Mouse (Mus musculus) heart, embryonic 14.5 days (tissue): Measurements from ENCODE around the gene Scarb1. TPM values are rescaled to one million over a fixed set of nuclear protein-coding genes. Genes with fewer than 3 reads are reported as not detected.

Experiments
- ATAC-seq: fragments of 200-750 bp; cut with Nextera tagmentation; 2 replicates; pipeline ENCODE4 v1.8.0; 2017; ENCODE audit warnings: low read depth, moderate TSS enrichment; ENCODE audit not compliant: insufficient number of reproducible peaks, insufficient read depth, low FRiP score
- H3K27ac ChIP-seq, 2 experiments: fragments of 200-500 bp in 1 of 2; fragments of 300-500 bp in 1 of 2; sonication (generic) in 1 of 2; replicated peaks in 1 of 2; 2 replicates each; pipeline ENCODE4 v1.5.1; 2012 to 2014; ENCODE audit warnings: low read depth in 2 of 2, low read length in 2 of 2, control low read depth in 1 of 2, mild to moderate bottlenecking in 1 of 2, mixed read lengths in 1 of 2; ENCODE audit not compliant: control insufficient read depth in 1 of 2, insufficient read depth in 1 of 2
- H3K27me3 ChIP-seq: fragments of 300-500 bp; sonication (generic); 2 replicates; pipeline ENCODE4 v1.6.1; 2014; ENCODE audit warnings: mild to moderate bottlenecking, low read length, control low read depth; ENCODE audit not compliant: control insufficient read depth, insufficient read depth
- H3K36me3 ChIP-seq: fragments of 300-500 bp; sonication (generic); 2 replicates; pipeline ENCODE4 v1.6.1; 2014; ENCODE audit warnings: mild to moderate bottlenecking, control low read depth, low read length, mixed read lengths; ENCODE audit not compliant: control insufficient read depth, insufficient read depth
- H3K4me1 ChIP-seq, 2 experiments: fragments of 200-500 bp in 1 of 2; fragments of 300-500 bp in 1 of 2; sonication (generic) in 1 of 2; 2 replicates each; pipeline ENCODE4 v1.6.1; 2012 to 2014; ENCODE audit warnings: low read length in 2 of 2, control low read depth in 1 of 2, mixed read lengths in 1 of 2; ENCODE audit not compliant: control insufficient read depth in 2 of 2, insufficient read depth in 2 of 2
- H3K4me2 ChIP-seq: fragments of 300-500 bp; sonication (generic); 2 replicates; pipeline ENCODE4 v1.6.1; 2014; ENCODE audit warnings: mild to moderate bottlenecking, low read length
- H3K4me3 ChIP-seq, 2 experiments: fragments of 200-500 bp in 1 of 2; fragments of 300-500 bp in 1 of 2; sonication (generic) in 1 of 2; 2 replicates each; pipeline ENCODE4 v1.5.1; 2012 to 2014; ENCODE audit warnings: low read length in 2 of 2, mild to moderate bottlenecking in 2 of 2, control low read depth in 1 of 2, low read depth in 1 of 2, moderate library complexity in 1 of 2; ENCODE audit not compliant: control insufficient read depth in 1 of 2, insufficient read depth in 1 of 2
- H3K9ac ChIP-seq: fragments of 300-500 bp; sonication (generic); 2 replicates; pipeline ENCODE4 v1.6.1; 2014; ENCODE audit warnings: mild to moderate bottlenecking, low read length
- H3K9me3 ChIP-seq: fragments of 300-500 bp; sonication (generic); 2 replicates; pipeline ENCODE4 v1.6.1; 2016; ENCODE audit warnings: low read length, control low read depth; ENCODE audit not compliant: control insufficient read depth
- WGBS: fragments of 180-500 bp; shearing (Covaris S2); extraction: QIAGEN DNeasy Blood & Tissue Kit; methylation state at CpG from one replicate; pipeline ENCODE4 v1.1.7; 2014; 5-methylcytosine and 5-hydroxymethylcytosine counted together
- polyA plus RNA-seq: library from polyadenylated mRNA; unstranded; fragments of >200 nt; fragmentation: Nextera tagmentation; extraction: Ambion mirVana; gene quantifications from 2 replicates; pipeline ENCODE4 v1.2.1, GENCODE M21; 2014

Gene Scarb1
- polyA plus RNA-seq, 1 experiment from 2014 or later = 61.6 TPM

DNA sequence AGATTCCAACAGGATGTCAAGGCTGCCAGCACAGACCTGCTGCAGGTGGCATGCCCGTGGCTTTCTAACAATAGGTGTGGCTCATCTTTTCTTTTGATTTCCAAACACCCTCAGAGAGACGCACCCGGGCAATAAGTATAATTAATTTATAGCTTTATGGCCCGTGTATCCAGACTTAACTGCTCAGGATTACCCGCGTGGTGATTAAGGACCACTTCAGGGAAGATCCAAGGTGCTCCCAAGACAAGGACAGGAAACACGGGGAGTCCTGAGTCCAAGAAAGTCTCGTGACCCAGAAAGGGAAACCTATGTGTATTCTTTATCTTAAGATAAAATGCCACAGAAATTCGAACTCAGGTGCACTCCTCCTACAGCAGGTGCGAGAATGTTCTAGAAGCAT, 49.5 kb downstream of the Scarb1 start:
- no peak overlapping the region for H3K9ac ChIP-seq
- 0 out of 2 replicates have a peak, but pooled peaks cover 3% of the 10 kb centered on the region for H3K9me3 ChIP-seq
- peaks cover 71% of the 10 kb centered on the region for H3K36me3 ChIP-seq
- no peaks in the 10 kb centered on the region for H3K27me3 ChIP-seq
- no peak overlapping the region for H3K4me3 ChIP-seq
- H3K27ac ChIP-seq = no peak overlapping the region
- no peaks in the 10 kb centered on the region for H3K4me1 ChIP-seq
- H3K4me2 ChIP-seq = no peak overlapping the region
- ATAC-seq = no peak
- WGBS = 84% methylated on average over 10 of the region's 10 CpGs

DNA sequence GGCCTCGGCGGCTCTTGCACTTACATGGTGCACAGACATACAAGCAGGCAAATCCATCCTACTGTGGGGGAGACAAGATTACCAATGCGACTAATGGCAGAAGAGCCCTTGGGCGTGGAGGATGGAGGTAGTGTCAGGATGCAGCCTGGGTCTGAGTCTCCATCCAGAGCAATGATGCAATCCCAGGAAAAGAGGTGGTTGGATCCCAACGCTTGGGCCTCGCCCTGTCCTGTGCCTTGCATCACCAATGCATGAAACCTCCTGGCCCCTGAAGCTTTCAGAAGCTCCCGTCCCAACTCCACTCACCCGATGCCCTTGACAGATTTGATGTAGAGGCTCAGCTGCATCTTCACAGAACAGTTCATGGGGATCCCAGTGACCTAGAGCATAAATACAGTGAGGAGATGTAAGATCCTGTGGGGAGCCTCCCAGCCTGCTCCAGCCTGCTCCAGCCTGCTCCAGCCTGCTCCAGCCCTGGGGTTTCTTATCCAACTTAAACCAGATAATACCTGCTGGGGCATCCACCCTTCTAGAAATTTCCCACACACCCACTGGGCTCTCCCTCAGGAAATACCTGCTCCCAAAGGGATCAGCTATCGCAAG, 53.7 kb downstream of the Scarb1 start:
- H3K4me1 ChIP-seq = peaks cover 3 to 10% of the 10 kb centered on the region in 2 experiments; a peak in 2 of 4 replicates
- H3K4me2 ChIP-seq = no peak overlapping the region
- WGBS = 92% methylated on average over 9 of the region's 9 CpGs
- H3K36me3 ChIP-seq = peaks cover 49% of the 10 kb centered on the region
- no peak overlapping the region for H3K27ac ChIP-seq
- H3K27me3 ChIP-seq = no peaks in the 10 kb centered on the region
- ATAC-seq = no peak
- H3K9me3 ChIP-seq = no peaks in the 10 kb centered on the region
- no peak overlapping the region for H3K9ac ChIP-seq
- H3K4me3 ChIP-seq = no peak overlapping the region

GRCm38 (mm10) chr5:125286090-125286489, 54.8 kb downstream of the Scarb1 start:
- 87% methylated on average over 11 of the region's 11 CpGs for WGBS
- no peak overlapping the region for H3K27ac ChIP-seq
- peaks cover 43% of the 10 kb centered on the region for H3K36me3 ChIP-seq

DNA sequence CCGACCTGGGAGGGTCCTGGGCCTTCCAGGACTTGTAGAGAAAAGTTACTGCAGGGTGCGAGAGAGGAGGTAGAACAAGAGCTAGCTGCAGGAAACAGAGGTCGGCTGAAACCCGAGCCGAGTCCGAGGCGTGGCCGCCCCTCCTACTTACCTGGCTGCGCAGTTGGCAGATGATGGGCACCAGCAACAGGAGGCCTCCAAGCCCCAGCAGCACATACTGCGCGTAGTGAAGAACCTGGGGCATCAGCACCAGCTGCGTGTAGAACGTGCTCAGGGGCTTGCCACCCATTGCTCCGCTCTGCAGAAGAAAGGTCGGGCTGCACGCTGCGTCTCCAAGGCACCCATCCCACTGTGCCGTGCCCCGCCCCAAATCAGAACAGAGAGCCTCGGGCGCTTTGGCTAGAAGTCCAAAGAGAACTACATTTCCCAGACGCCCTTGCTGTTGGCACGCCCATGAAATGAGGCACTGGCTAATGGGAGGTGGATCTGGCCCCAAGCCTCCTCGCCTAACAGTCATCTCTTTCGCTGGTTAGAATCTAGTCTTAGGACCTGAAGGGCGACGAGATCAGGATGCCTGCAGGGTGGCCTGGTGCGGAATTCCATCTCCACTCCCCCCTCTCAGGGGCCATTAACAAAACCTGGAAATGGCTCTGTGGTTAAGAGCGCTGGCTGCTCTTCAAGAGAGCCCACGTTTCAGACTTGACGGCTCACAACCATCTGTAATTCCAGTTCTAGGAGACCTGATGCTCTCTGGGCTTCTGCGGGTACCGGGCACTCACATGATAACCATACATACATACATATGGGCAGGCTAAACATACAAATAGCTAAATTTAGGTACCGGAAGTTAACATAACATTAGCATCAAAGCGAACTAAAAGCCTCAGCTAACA, 56.9 kb downstream of the Scarb1 start:
- peak; percentile 51 for ATAC-seq
- Histone ChIP-seq H3K27me3 (no peaks in the 10 kb centered on the region), H3K4me1 (peaks cover 3 to 27% of the 10 kb centered on the region in 2 experiments; a peak in 2 of 4 replicates), H3K4me2 (peak overlapping the region; percentile 67), H3K4me3 (peak overlapping the region; percentile 28 to 36), H3K9ac (peak overlapping the region; percentile 54), H3K36me3 (peaks cover 40% of the 10 kb centered on the region), H3K9me3 (no peaks in the 10 kb centered on the region), H3K27ac (peak overlapping the region in 1 of 2 experiments; percentile 60; a peak in 1 of 4 replicates)
- WGBS = 20% methylated on average over 35 of the region's 35 CpGs

More at GRCm38 (mm10) chr5:125286090-125286489, 54.8 kb downstream of the Scarb1 start:
- no peak for ATAC-seq
- H3K9me3 ChIP-seq = no peaks in the 10 kb centered on the region
- no peak overlapping the region for H3K9ac ChIP-seq
- H3K27me3 ChIP-seq = no peaks in the 10 kb centered on the region
- H3K4me1 ChIP-seq = peaks cover 3 to 16% of the 10 kb centered on the region in 2 experiments; a peak in 2 of 4 replicates
- H3K4me3 ChIP-seq = no peak overlapping the region
- H3K4me2 ChIP-seq = no peak overlapping the region

DNA sequence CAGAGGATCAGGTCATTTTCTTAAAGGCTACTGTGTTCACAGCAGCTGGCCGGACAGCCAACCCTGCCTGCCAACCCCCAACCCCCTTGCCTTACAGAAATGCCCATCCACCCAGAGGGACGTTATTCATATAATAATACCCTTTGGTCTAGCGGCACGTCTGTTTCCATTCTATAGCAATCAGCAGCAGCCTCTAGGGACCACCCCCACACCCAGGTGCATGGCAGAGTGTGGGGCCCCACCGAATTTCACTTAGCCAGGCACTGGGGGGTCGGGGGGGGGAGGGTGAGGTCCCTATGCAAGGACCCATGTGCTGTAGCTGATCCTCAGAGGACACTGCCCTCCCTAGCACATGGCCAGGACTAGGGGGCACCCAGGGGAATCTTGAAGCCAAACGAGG, 61.7 kb downstream of the Scarb1 start:
- no peak overlapping the region for H3K4me2 ChIP-seq
- no peak for ATAC-seq
- H3K36me3 ChIP-seq = peaks cover 22% of the 10 kb centered on the region
- H3K27me3 ChIP-seq = no peaks in the 10 kb centered on the region
- no peak overlapping the region for H3K4me3 ChIP-seq
- WGBS = 77% methylated on average over 7 of the region's 7 CpGs
- H3K9ac ChIP-seq = no peak overlapping the region
- peaks cover 5 to 36% of the 10 kb centered on the region in 2 experiments; a peak in 2 of 4 replicates for H3K4me1 ChIP-seq
- H3K27ac ChIP-seq = no peak overlapping the region
- H3K9me3 ChIP-seq = no peaks in the 10 kb centered on the region

DNA sequence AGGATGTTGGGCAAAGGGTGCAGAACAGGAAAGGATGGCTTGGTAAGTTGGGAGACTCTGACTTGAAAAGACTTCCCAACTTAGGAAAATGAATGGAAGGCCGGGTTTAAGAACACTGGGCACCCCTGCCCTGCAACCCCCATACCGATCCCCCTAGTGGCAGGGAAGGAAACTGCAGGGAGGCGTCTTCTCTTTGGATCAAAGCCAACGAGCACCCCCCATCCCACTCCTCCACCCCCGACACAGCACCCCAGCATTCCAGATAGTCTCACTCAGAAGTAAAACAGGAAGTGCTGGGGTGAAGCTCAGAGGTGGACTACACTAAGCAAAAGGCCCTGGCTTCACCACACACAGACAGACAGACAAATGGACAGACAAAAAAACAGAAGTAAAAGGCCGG, 62.6 kb downstream of the Scarb1 start:
- no peak for ATAC-seq
- Histone ChIP-seq H3K27ac (no peak overlapping the region), H3K36me3 (peaks cover 22% of the 10 kb centered on the region), H3K9ac (no peak overlapping the region), H3K4me2 (no peak overlapping the region), H3K9me3 (no peaks in the 10 kb centered on the region), H3K27me3 (no peaks in the 10 kb centered on the region), H3K4me1 (peaks cover 7 to 38% of the 10 kb centered on the region in 2 experiments; a peak in 3 of 4 replicates), H3K4me3 (no peak overlapping the region)
- WGBS = 36% methylated on average over 6 of the region's 6 CpGs

- Histone ChIP-seq H3K27ac (no peak overlapping the region), H3K4me3 (no peak overlapping the region), H3K27me3 (no peaks in the 10 kb centered on the region), H3K36me3 (peaks cover 19% of the 10 kb centered on the region), H3K4me1 (peaks cover 7 to 41% of the 10 kb centered on the region in 2 experiments; a peak in 3 of 4 replicates), H3K4me2 (no peak overlapping the region), H3K9me3 (no peaks in the 10 kb centered on the region), H3K9ac (no peak overlapping the region)
- ATAC-seq = no peak
- WGBS = 90% methylated on average over 6 of the region's 6 CpGs
Observed at GRCm38 (mm10) chr5:125277313-125277712, 63.6 kb downstream of the Scarb1 start.
